Mouse (Mus musculus) heart, embryonic 12.5 days (tissue): ENCODE data around the gene Strap. TPM values are rescaled to one million over a fixed set of nuclear protein-coding genes. Genes with fewer than 3 reads are reported as not detected.

ENCODE experiments used
- ATAC-seq: fragments of 200-750 bp; cut with Nextera tagmentation; 2 replicates; pipeline ENCODE4 v1.8.0; 2017; ENCODE audit warnings: moderate TSS enrichment, moderate library complexity; ENCODE audit not compliant: insufficient number of reproducible peaks, low FRiP score
- H3K27ac ChIP-seq: fragments of 300-500 bp; sonication (generic); 2 replicates; pipeline ENCODE4 v1.5.1; 2016; ENCODE audit warnings: mild to moderate bottlenecking, moderate library complexity; ENCODE audit not compliant: poor library complexity, severe bottlenecking
- H3K27me3 ChIP-seq: fragments of 300-500 bp; sonication (generic); replicated peaks from 2 replicates; pipeline ENCODE4 v1.6.1; 2016; ENCODE audit warnings: mild to moderate bottlenecking, moderate library complexity
- H3K36me3 ChIP-seq: fragments of 300-500 bp; sonication (generic); 2 replicates; pipeline ENCODE4 v1.6.1; 2016; ENCODE audit warnings: mild to moderate bottlenecking, moderate library complexity
- H3K4me1 ChIP-seq: fragments of 300-500 bp; sonication (generic); replicated peaks from 2 replicates; pipeline ENCODE4 v1.6.1; 2016; ENCODE audit warnings: mild to moderate bottlenecking
- H3K4me2 ChIP-seq: fragments of 300-500 bp; sonication (generic); 2 replicates; pipeline ENCODE4 v1.6.1; 2016; ENCODE audit warnings: mild to moderate bottlenecking, moderate library complexity
- H3K4me3 ChIP-seq: fragments of 300-500 bp; sonication (generic); 2 replicates; pipeline ENCODE4 v1.5.1; 2016; ENCODE audit warnings: mild to moderate bottlenecking
- H3K9ac ChIP-seq: fragments of 300-500 bp; sonication (generic); 2 replicates; pipeline ENCODE4 v1.6.1; 2016; ENCODE audit warnings: mild to moderate bottlenecking, moderate library complexity
- H3K9me3 ChIP-seq: fragments of 300-500 bp; sonication (generic); replicated peaks from 2 replicates; pipeline ENCODE4 v1.6.1; 2016; ENCODE audit warnings: mild to moderate bottlenecking, moderate library complexity
- WGBS: fragments of 180-500 bp; shearing (Covaris S2); methylation state at CpG from one replicate; pipeline ENCODE4 v1.1.7; 2016; 5-methylcytosine and 5-hydroxymethylcytosine counted together
- polyA plus RNA-seq: library from polyadenylated mRNA; unstranded; fragments of >200 nt; fragmentation: Nextera tagmentation; extraction: Ambion mirVana; gene quantifications from 2 replicates; pipeline ENCODE4 v1.2.1, GENCODE M21; 2016

Gene Strap
- polyA plus RNA-seq, 1 experiment from 2014 or later: 138 TPM

DNA sequence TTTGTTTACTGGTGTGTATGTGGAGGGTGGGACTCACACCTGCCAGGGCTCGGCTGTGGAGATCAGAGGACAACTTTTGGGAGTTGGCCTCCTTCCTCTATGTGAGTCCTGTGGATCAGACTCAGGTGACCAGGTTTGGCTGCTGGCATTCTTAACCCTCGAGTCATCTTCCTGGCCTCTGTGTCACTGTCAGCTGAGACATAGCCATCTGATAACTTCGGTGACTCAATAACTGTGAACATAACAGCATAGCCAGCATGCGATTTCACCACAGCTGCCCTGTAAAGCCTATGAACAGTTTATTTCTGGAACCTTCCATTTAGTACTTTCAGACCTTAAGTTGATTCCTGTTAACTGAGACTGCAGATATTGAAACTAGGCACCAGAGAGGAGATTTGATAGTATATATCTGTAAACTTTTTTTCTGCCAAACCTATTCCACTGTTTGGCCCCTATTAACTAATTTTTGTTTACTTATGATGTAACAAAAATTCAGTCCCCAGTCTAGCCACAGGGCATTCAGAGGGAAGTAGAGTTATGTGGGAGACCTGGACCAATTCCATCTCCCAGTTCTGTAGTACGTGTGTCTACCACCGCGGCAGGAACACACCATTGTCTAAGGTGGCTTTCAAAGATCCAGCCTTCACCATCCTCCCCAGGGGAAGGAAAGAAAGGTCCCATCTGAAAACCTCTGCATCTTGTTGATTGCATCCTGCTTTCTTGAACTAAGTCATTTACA, 49.2 kb downstream of the Strap start:
- ATAC-seq: no peak
- WGBS: 73% methylated on average over 7 of the region's 7 CpGs
- Histone ChIP-seq H3K4me1 (peaks cover 4% of the 10 kb centered on the region; the same call in 1 of the 2 replicates), H3K27me3 (no peaks in the 10 kb centered on the region), H3K4me3 (no peak overlapping the region), H3K27ac (no peak overlapping the region), H3K36me3 (peaks cover 21% of the 10 kb centered on the region; the same call in 1 of the 2 replicates), H3K9me3 (no peaks in the 10 kb centered on the region), H3K9ac (no peak overlapping the region), H3K4me2 (no peak overlapping the region)

DNA sequence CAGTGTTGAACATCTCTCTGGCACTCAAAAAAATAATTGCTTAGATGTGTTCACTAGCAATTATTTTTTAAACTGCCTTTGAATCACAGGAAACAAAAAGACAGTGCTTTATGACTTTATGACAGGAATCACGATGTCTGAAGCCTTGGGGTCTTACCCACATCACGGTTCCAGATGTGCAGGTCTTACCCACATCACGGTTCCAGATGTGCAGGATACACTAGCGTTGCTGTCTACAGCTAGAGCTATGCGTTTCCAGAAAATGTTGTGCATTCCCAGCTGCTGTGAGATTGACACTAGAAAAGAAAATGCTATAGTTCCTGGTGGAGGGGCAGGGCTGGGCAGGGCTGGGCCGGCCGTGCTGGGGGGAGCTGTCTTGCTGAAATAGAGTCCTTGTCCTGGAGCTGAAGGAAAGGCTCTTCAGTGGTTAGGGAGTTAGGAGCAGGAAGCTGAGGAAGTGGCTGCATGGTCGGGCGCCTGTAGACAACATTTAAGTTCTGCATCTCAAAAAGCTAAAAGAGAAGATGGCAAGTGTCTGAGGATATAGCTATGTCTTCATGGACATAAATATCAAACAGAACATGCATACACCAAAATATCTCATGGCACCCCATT, 54.2 kb downstream of the Strap start:
- H3K36me3 ChIP-seq: peaks cover 14% of the 10 kb centered on the region; the same call in 1 of the 2 replicates
- H3K4me1 ChIP-seq: peaks cover 15% of the 10 kb centered on the region
- WGBS: 82% methylated on average over 9 of the region's 9 CpGs
- H3K4me3 ChIP-seq: no peak overlapping the region
- no peaks in the 10 kb centered on the region for H3K27me3 ChIP-seq
- no peak overlapping the region for H3K4me2 ChIP-seq
- no peak overlapping the region for H3K27ac ChIP-seq
- no peak for ATAC-seq
- H3K9ac ChIP-seq: no peak overlapping the region
- H3K9me3 ChIP-seq: no peaks in the 10 kb centered on the region

DNA sequence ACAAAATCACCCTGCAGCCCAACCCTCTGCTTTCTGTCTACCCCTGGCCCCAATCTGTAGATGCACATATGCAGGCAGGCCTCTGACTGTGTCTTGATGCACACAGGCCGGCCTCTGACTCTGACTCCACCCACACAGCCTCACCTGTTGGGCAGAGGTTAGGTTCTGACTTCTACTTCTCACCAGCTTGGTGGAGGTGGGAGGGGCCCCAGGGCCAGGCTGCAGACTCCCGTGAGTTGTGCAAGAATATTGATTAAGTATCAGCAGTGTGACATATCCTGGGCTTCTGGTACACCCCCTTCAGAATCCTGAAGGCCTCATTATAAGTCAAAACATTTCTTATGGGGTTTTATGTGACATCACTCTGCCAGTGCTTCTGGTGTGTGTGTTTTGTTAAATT, 54.8 kb downstream of the Strap start:
- Histone ChIP-seq H3K36me3 (peaks cover 14% of the 10 kb centered on the region; the same call in 1 of the 2 replicates), H3K4me3 (no peak overlapping the region), H3K9ac (no peak overlapping the region), H3K4me2 (no peak overlapping the region), H3K4me1 (peaks cover 17% of the 10 kb centered on the region), H3K9me3 (no peaks in the 10 kb centered on the region), H3K27me3 (no peaks in the 10 kb centered on the region), H3K27ac (no peak overlapping the region)
- no peak for ATAC-seq
- 66% methylated on average over 2 of the region's 2 CpGs for WGBS

DNA sequence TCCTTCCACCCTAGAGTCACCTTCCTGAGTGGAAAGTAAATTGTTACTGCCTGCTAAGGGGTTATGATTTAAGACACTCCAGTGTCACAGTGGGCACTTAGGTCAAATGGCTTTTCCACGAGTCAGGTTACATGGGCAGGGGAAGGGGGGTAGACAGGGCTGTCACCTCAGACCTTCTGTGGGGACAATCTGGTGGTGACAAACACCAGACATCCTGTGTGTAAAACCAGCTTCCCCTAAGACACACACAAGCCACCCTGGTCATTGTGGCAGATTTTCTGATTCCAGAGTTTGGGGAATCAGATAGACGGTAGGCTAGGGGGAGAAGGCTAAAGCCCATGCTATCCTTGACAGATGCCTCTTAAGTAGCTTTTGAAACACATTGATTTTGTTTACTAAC, 60.6 kb downstream of the Strap start:
- no peak for ATAC-seq

DNA sequence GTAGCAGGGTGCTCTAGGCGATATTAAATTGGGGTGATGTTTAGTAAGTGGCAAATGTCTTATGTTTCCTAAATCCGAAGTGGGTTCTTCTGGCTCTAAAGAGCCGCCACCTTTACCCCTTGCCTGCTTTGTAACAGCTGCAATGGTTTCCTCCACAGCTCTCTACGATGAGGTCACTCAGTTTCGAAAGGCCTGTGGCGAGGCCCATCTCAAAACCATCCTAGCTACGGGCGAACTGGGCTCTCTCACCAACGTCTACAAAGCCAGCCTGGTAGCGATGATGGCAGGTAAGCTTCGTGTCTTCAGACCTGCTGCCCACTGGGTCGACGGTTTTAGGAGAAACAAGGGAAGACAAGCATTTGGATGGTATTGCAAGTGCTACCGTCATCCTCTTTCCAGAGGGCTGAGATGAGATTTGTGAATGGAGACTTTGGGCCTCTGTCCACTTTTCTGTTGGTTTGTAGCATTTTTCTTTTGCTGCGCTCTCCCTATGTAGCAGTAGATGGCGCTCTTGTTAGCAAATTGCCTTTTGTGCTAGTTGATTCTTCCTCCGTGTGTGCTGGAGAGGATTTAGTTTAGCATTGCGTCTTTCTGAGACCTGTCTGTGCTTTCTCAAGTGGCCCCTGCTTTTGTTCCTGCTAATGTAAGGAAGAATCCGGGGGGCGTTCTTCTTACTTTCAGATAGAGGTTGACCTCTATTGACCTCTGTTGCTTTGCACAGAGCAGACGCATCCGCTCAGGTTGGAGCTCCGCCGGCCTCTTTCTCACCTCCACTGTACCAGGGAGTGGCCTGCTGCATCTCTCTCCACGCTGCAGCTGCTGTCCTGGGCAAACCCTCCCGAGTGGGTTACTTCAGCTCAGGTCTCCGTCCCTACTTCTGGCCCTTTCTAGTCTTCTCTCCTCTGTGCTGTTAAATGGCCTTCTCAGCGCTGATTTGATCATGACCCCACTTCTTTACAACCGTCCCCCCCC, 62.0 kb downstream of the Strap start:
- H3K9ac ChIP-seq: no peak overlapping the region
- H3K4me1 ChIP-seq: peaks cover 24% of the 10 kb centered on the region
- no peak overlapping the region for H3K4me3 ChIP-seq
- WGBS: 67% methylated on average over 29 of the region's 29 CpGs
- no peak overlapping the region for H3K27ac ChIP-seq
- H3K27me3 ChIP-seq: no peaks in the 10 kb centered on the region
- H3K4me2 ChIP-seq: no peak overlapping the region
- ATAC-seq: no peak
- H3K36me3 ChIP-seq: peaks cover 40% of the 10 kb centered on the region
- peaks cover 11% of the 10 kb centered on the region for H3K9me3 ChIP-seq

More for the DNA sequence above, 60.6 kb downstream of the Strap start:
- no peak overlapping the region for H3K4me3 ChIP-seq
- peaks cover 8% of the 10 kb centered on the region for H3K9me3 ChIP-seq
- no peak overlapping the region for H3K4me2 ChIP-seq
- no peak overlapping the region for H3K9ac ChIP-seq
- H3K27me3 ChIP-seq: no peaks in the 10 kb centered on the region
- H3K4me1 ChIP-seq: peaks cover 25% of the 10 kb centered on the region
- no peak overlapping the region for H3K27ac ChIP-seq
- 8% methylated on average over 2 of the region's 2 CpGs for WGBS
- H3K36me3 ChIP-seq: peaks cover 31% of the 10 kb centered on the region

DNA sequence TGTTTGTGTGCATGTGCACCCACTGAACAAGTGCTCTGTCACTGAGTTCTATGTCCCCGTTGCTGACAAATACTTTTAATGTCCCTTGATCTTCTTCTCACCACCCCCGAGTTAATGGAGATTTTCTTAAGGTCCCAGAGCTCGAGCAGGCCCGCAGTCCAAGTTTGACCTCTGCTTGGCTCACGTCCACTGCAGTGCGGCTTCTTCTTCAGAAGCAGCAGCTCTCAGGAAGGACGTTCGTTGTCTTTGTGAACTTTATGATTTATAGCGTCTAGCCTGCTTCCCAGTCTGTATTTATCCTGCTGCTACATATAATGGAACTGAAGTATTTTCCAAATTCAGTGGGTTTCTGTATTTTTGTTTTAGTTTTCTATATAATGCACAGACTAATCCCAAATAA, 64.4 kb downstream of the Strap start:
- Histone ChIP-seq H3K27me3 (no peaks in the 10 kb centered on the region), H3K4me1 (peaks cover 8% of the 10 kb centered on the region), H3K4me3 (no peak overlapping the region), H3K36me3 (peaks cover 43% of the 10 kb centered on the region), H3K9me3 (peaks cover 11% of the 10 kb centered on the region), H3K9ac (no peak overlapping the region), H3K4me2 (no peak overlapping the region), H3K27ac (no peak overlapping the region)
- 90% methylated on average over 9 of the region's 9 CpGs for WGBS
- no peak for ATAC-seq

Other genes starting within 250 kb of the Strap start
- 16.2 and 18.4 TPM in 2 replicates for gene Eps8, start 80.2 kb upstream of the Strap start, polyA plus RNA-seq
- gene Dera, start 19.5 kb downstream of the Strap start, polyA plus RNA-seq: 62.3 and 63.6 TPM in 2 replicates